Mouse (Mus musculus) lung, embryonic 16.5 days (tissue): Measurements from ENCODE around the gene Lmod2. TPM values are rescaled to one million over a fixed set of nuclear protein-coding genes. Genes with fewer than 3 reads are reported as not detected.

ENCODE experiments used
- ATAC-seq: fragments of 200-750 bp; cut with Nextera tagmentation; 2 replicates; pipeline ENCODE4 v1.8.0; 2017; ENCODE audit warnings: low read depth, mild to moderate bottlenecking, moderate library complexity
- H3K27ac ChIP-seq: fragments of 300-500 bp; sonication (generic); 2 replicates; pipeline ENCODE4 v1.5.1; 2014; ENCODE audit warnings: mild to moderate bottlenecking, control low read depth, low read length
- H3K27me3 ChIP-seq: fragments of 300-500 bp; sonication (generic); 2 replicates; pipeline ENCODE4 v1.6.1; 2014; ENCODE audit warnings: low read depth, low read length, mixed read lengths; ENCODE audit not compliant: control insufficient read depth, insufficient read depth
- H3K36me3 ChIP-seq: fragments of 300-500 bp; sonication (generic); 2 replicates; pipeline ENCODE4 v1.6.1; 2014; ENCODE audit warnings: low read length; ENCODE audit not compliant: control insufficient read depth, insufficient read depth
- H3K4me1 ChIP-seq: fragments of 300-500 bp; sonication (generic); replicated peaks from 2 replicates; pipeline ENCODE4 v1.6.1; 2014; ENCODE audit warnings: low read length, mixed read lengths; ENCODE audit not compliant: control insufficient read depth, insufficient read depth
- H3K4me2 ChIP-seq: fragments of 300-500 bp; sonication (generic); 2 replicates; pipeline ENCODE4 v1.6.1; 2014; ENCODE audit warnings: low read depth, low read length, control low read depth
- H3K4me3 ChIP-seq: fragments of 300-500 bp; sonication (generic); 2 replicates; pipeline ENCODE4 v1.5.1; 2014; ENCODE audit warnings: mild to moderate bottlenecking, low read length, control low read depth
- H3K9ac ChIP-seq: fragments of 300-500 bp; sonication (generic); 2 replicates; pipeline ENCODE4 v1.6.1; 2014; ENCODE audit warnings: low read length, control low read depth
- H3K9me3 ChIP-seq: fragments of 300-500 bp; sonication (generic); 2 replicates; pipeline ENCODE4 v1.6.1; 2016; ENCODE audit warnings: low read length; ENCODE audit not compliant: control insufficient read depth
- WGBS: fragments of 180-500 bp; shearing (Covaris S2); extraction: QIAGEN DNeasy Blood & Tissue Kit; methylation state at CpG from one replicate; pipeline ENCODE4 v1.1.7; 2014; 5-methylcytosine and 5-hydroxymethylcytosine counted together
- polyA plus RNA-seq: library from polyadenylated mRNA; unstranded; fragments of >200 nt; fragmentation: Nextera tagmentation; extraction: Ambion mirVana; gene quantifications from 2 replicates; pipeline ENCODE4 v1.2.1, GENCODE M21; 2015

Gene Lmod2
- polyA plus RNA-seq, 1 experiment from 2014 or later, result 1.7 TPM

GRCm38 (mm10) chr6:24642161-24642560, 44.6 kb downstream of the Lmod2 start:
- 86% methylated on average over 2 of the region's 2 CpGs for WGBS

GRCm38 (mm10) chr6:24642960-24643359, 45.4 kb downstream of the Lmod2 start:
- no peaks in the 10 kb centered on the region for H3K9me3 ChIP-seq
- H3K27me3 ChIP-seq, result no peaks in the 10 kb centered on the region
- no peak overlapping the region for H3K4me2 ChIP-seq
- H3K4me1 ChIP-seq, result no peaks in the 10 kb centered on the region
- no peaks in the 10 kb centered on the region for H3K36me3 ChIP-seq
- 90% methylated on average over 3 of the region's 3 CpGs for WGBS
- no peak overlapping the region for H3K4me3 ChIP-seq
- H3K9ac ChIP-seq, result no peak overlapping the region
- no peak for ATAC-seq
- H3K27ac ChIP-seq, result no peak overlapping the region

More at GRCm38 (mm10) chr6:24642161-24642560, 44.6 kb downstream of the Lmod2 start:
- Histone ChIP-seq H3K9me3 (no peaks in the 10 kb centered on the region), H3K4me1 (no peaks in the 10 kb centered on the region), H3K36me3 (no peaks in the 10 kb centered on the region), H3K4me2 (no peak overlapping the region), H3K4me3 (no peak overlapping the region), H3K27me3 (no peaks in the 10 kb centered on the region), H3K9ac (no peak overlapping the region), H3K27ac (no peak overlapping the region)
- no peak for ATAC-seq

- H3K36me3 ChIP-seq, result no peaks in the 10 kb centered on the region
- H3K4me1 ChIP-seq, result no peaks in the 10 kb centered on the region
- no peaks in the 10 kb centered on the region for H3K9me3 ChIP-seq
- ATAC-seq, result no peak
- no peak overlapping the region for H3K27ac ChIP-seq
- WGBS, result 89% methylated on average over 6 of the region's 6 CpGs
- H3K4me2 ChIP-seq, result no peak overlapping the region
- no peak overlapping the region for H3K9ac ChIP-seq
- H3K4me3 ChIP-seq, result no peak overlapping the region
- H3K27me3 ChIP-seq, result no peaks in the 10 kb centered on the region
These were observed 47.9 kb downstream of the Lmod2 start for GRCm38 (mm10) chr6:24645346-24646053.

GRCm38 (mm10) chr6:24647103-24647691, 49.6 kb downstream of the Lmod2 start:
- Histone ChIP-seq H3K4me2 (no peak overlapping the region), H3K4me3 (no peak overlapping the region), H3K27me3 (no peaks in the 10 kb centered on the region), H3K9ac (no peak overlapping the region), H3K27ac (no peak overlapping the region), H3K9me3 (no peaks in the 10 kb centered on the region), H3K36me3 (no peaks in the 10 kb centered on the region), H3K4me1 (no peaks in the 10 kb centered on the region)
- no peak for ATAC-seq
- WGBS, result 75% methylated on average over 4 of the region's 4 CpGs

- no peaks in the 10 kb centered on the region for H3K9me3 ChIP-seq
- H3K4me1 ChIP-seq, result no peaks in the 10 kb centered on the region
- no peak overlapping the region for H3K4me3 ChIP-seq
- no peak overlapping the region for H3K4me2 ChIP-seq
- H3K27ac ChIP-seq, result no peak overlapping the region
- H3K27me3 ChIP-seq, result no peaks in the 10 kb centered on the region
- no peak overlapping the region for H3K9ac ChIP-seq
- 77% methylated on average over 4 of the region's 4 CpGs for WGBS
- ATAC-seq, result no peak
- H3K36me3 ChIP-seq, result no peaks in the 10 kb centered on the region
These were observed 50.8 kb downstream of the Lmod2 start for GRCm38 (mm10) chr6:24648403-24648802.

- no peaks in the 10 kb centered on the region for H3K4me1 ChIP-seq
- ATAC-seq, result no peak
- no peaks in the 10 kb centered on the region for H3K27me3 ChIP-seq
- no peak overlapping the region for H3K27ac ChIP-seq
- no peak overlapping the region for H3K4me2 ChIP-seq
- 75% methylated on average over 3 of the region's 3 CpGs for WGBS
- H3K9ac ChIP-seq, result no peak overlapping the region
- H3K4me3 ChIP-seq, result no peak overlapping the region
- no peaks in the 10 kb centered on the region for H3K36me3 ChIP-seq
- no peaks in the 10 kb centered on the region for H3K9me3 ChIP-seq
These were observed 53.2 kb downstream of the Lmod2 start for GRCm38 (mm10) chr6:24650719-24651118.

GRCm38 (mm10) chr6:24651538-24651937, 54.0 kb downstream of the Lmod2 start:
- Histone ChIP-seq H3K9me3 (no peaks in the 10 kb centered on the region), H3K4me3 (no peak overlapping the region), H3K27me3 (no peaks in the 10 kb centered on the region), H3K4me2 (no peak overlapping the region), H3K36me3 (no peaks in the 10 kb centered on the region), H3K4me1 (no peaks in the 10 kb centered on the region), H3K27ac (no peak overlapping the region), H3K9ac (no peak overlapping the region)
- whole genome bisulfite sequencing, result 58% methylated on average over 7 of the region's 7 CpGs
- no peak for ATAC-seq

Other genes with a start within 250 kb of the Lmod2 start
- 1.5 and 2.1 TPM in 2 replicates for gene Iqub, start 82.7 kb upstream of the Lmod2 start, polyA plus RNA-seq
- 318 and 319 TPM in 2 replicates for gene Ndufa5, start 69.7 kb upstream of the Lmod2 start, polyA plus RNA-seq
- 0.11 and 0.23 TPM in 2 replicates for gene Asb15, start 69.6 kb upstream of the Lmod2 start, polyA plus RNA-seq
- 53.6 and 67.9 TPM in 2 replicates for gene Wasl, start 67.2 kb downstream of the Lmod2 start, polyA plus RNA-seq
- not detected in 2 replicates for gene Hyal6, start 135.5 kb downstream of the Lmod2 start, polyA plus RNA-seq
- not detected in 2 replicates for gene Hyal4, start 150.6 kb downstream of the Lmod2 start, polyA plus RNA-seq
- not detected in 2 replicates for gene Spam1, start 193.4 kb downstream of the Lmod2 start, polyA plus RNA-seq